Mouse (Mus musculus) neural tube, embryonic 11.5 days (tissue): ENCODE measurements around the gene Fam222a. TPM values are rescaled to one million over a fixed set of nuclear protein-coding genes. Genes with fewer than 3 reads are reported as not detected.

Experiments
- ATAC-seq: fragments of 200-750 bp; cut with Nextera tagmentation; 2 replicates; pipeline ENCODE4 v1.8.0; 2017; ENCODE audit warnings: moderate number of reproducible peaks, mild to moderate bottlenecking, moderate TSS enrichment, moderate library complexity; ENCODE audit not compliant: insufficient read depth, low FRiP score, low TSS enrichment
- DNase-seq: peaks from one replicate; pipeline ENCODE4 v3.0.0-alpha.2; 2015; ENCODE audit warnings: low spot score
- H3K27ac ChIP-seq: fragments of 300-500 bp; sonication (generic); 2 replicates; pipeline ENCODE4 v1.5.1; 2014; ENCODE audit warnings: low read depth, mild to moderate bottlenecking, low read length
- H3K27me3 ChIP-seq: fragments of 300-500 bp; sonication (generic); 2 replicates; pipeline ENCODE4 v1.6.1; 2014; ENCODE audit warnings: mild to moderate bottlenecking, low read length, mixed read lengths; ENCODE audit not compliant: control insufficient read depth, insufficient read depth
- H3K36me3 ChIP-seq: fragments of 300-500 bp; sonication (generic); 2 replicates; pipeline ENCODE4 v1.6.1; 2014; ENCODE audit warnings: mild to moderate bottlenecking, low read length, moderate library complexity, mixed read lengths; ENCODE audit not compliant: control insufficient read depth, insufficient read depth
- H3K4me1 ChIP-seq: fragments of 300-500 bp; sonication (generic); 2 replicates; pipeline ENCODE4 v1.6.1; 2014; ENCODE audit warnings: low read length, mixed read lengths; ENCODE audit not compliant: control insufficient read depth, insufficient read depth
- H3K4me2 ChIP-seq: fragments of 300-500 bp; sonication (generic); 2 replicates; pipeline ENCODE4 v1.6.1; 2014; ENCODE audit warnings: low read depth, mild to moderate bottlenecking, moderate library complexity
- H3K4me3 ChIP-seq: fragments of 300-500 bp; sonication (generic); 2 replicates; pipeline ENCODE4 v1.5.1; 2014; ENCODE audit warnings: low read depth, low read length
- H3K9ac ChIP-seq: fragments of 300-500 bp; sonication (generic); 2 replicates; pipeline ENCODE4 v1.6.1; 2014; ENCODE audit warnings: mild to moderate bottlenecking, low read length
- H3K9me3 ChIP-seq: fragments of 300-500 bp; sonication (generic); 2 replicates; pipeline ENCODE4 v1.6.1; 2016; ENCODE audit warnings: low read length; ENCODE audit not compliant: control insufficient read depth
- WGBS: fragments of 180-500 bp; shearing (Covaris S2); extraction: QIAGEN DNeasy Blood & Tissue Kit; methylation state at CpG from one replicate; pipeline ENCODE4 v1.1.7; 2014; 5-methylcytosine and 5-hydroxymethylcytosine counted together
- polyA plus RNA-seq: library from polyadenylated mRNA; unstranded; fragments of >200 nt; fragmentation: Nextera tagmentation; extraction: Ambion mirVana; gene quantifications from 2 replicates; pipeline ENCODE4 v1.2.1, GENCODE M21; 2014

The Fam222a gene
- polyA plus RNA-seq, 1 experiment from 2014 or later, result 7.5 TPM

DNA sequence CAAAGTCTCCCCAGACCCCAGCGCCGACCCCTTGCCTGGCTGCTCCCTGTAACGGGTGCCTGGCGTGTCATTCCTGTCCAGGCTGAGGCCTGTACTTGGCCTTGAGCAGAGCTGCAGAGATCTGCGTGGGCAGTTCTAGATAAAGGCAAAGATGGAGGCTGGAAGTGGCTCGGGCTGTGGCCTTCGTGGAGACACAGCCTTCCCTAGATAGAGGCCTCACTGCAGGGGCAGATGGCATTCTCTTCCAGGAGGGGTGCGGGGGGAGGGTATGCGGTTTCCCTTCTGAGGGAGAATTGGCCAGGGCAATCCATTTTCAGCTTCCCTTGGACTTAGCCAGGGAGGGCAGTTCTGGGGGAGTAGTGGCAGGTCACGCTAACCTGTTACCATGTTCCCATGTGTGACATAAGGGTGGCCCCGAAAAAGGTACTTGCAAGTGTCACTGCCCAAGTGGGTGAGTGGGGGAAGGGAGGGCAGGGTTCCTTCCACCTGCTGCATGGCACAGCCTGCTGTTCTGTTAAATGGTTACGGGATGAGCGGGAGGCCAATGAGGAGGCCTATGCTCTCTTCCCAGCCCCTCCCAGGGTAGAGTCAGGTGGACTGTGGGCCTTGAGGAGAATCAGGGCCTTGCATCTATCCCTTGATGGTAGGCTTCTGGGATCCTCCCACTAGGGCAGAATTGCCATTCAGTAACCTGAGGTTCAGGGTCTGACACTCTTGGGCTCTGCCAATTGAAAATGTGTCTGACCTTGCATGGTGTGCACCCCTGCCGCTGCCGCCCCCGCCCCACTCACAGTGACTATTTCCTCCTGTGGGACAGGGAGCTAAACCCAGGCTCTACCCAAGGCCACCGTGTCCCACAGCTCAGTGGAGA lies 22.5 kb downstream of the Fam222a start:
- ATAC-seq (no peak), DNase-seq (no peak)
- Histone ChIP-seq H3K9ac (no peak overlapping the region), H3K27me3 (no peaks in the 10 kb centered on the region), H3K9me3 (no peaks in the 10 kb centered on the region), H3K4me3 (no peak overlapping the region), H3K4me1 (peaks cover 72% of the 10 kb centered on the region), H3K36me3 (no peaks in the 10 kb centered on the region), H3K27ac (peak overlapping the region; percentile 69), H3K4me2 (no peak overlapping the region)
- 75% methylated on average over 17 of the region's 17 CpGs for WGBS

DNA sequence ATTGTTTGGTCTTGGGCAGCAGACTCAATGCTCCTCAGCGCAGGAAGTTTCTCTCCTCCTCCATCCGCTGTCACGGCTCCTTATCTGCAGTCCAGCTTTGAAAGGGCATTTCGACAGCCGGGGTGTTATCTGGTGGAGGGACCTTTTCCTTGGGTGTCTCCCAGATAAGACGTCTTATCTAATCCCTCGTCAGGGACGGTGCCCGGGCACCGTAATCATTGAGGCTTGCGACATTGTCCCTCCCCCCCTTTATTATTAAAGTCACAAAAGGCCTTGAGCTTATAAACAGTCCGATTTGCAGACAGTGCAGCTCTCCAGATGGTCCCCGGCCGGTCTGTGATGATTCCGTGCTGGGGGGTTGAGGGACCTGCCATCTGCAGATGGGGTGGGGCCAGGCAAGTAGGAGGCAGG lies 23.3 kb downstream of the Fam222a start:
- DNase-seq, result no peak

DNA sequence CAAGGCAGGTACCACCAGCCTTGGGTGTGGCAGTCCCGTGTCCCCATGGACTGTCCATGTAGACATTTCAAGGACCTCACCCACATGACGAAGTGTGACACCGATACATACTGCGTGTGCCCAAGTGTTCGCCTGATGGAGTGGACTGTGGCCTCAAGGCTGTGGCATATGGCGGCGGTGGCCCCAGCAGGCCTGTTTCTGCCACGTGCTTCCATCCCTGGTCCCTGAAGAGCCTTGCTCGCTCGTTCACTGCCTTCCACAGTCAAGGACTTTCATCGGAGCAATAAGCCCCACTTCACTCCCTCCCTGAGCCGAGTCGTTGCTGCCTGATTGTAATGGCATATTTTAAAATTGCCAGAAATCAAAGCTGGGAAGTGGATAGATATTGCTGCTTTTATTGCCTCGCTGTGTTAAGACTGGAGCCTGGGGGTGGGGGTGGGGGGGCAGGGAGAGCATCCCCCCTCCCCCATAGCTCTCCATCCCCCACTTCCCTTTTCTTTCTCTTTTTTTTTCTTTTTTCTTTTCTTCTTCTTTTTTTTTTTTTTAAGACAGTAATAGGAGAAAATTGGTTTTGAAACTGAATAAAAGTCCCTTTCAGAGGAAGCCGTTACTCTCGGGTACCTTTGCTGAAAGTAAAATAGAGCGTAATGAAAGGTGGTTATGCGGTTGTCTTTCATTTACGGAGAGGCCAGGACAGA lies 24.8 kb downstream of the Fam222a start:
- ATAC-seq, result no peak
- Histone ChIP-seq H3K4me1 (peaks cover 67% of the 10 kb centered on the region), H3K4me2 (no peak overlapping the region)

More for the DNA sequence above, 23.3 kb downstream of the Fam222a start:
- H3K27me3 ChIP-seq, result no peaks in the 10 kb centered on the region
- 0 out of 2 replicates have a peak overlapping the region, but pooled peaks have one; percentile 2 for H3K9ac ChIP-seq
- peaks cover 63% of the 10 kb centered on the region for H3K4me1 ChIP-seq
- WGBS, result 56% methylated on average over 15 of the region's 15 CpGs
- no peaks in the 10 kb centered on the region for H3K9me3 ChIP-seq
- H3K4me3 ChIP-seq, result no peak overlapping the region
- H3K4me2 ChIP-seq, result no peak overlapping the region
- H3K36me3 ChIP-seq, result no peaks in the 10 kb centered on the region
- peak overlapping the region; percentile 69 for H3K27ac ChIP-seq
- no peak for ATAC-seq

DNA sequence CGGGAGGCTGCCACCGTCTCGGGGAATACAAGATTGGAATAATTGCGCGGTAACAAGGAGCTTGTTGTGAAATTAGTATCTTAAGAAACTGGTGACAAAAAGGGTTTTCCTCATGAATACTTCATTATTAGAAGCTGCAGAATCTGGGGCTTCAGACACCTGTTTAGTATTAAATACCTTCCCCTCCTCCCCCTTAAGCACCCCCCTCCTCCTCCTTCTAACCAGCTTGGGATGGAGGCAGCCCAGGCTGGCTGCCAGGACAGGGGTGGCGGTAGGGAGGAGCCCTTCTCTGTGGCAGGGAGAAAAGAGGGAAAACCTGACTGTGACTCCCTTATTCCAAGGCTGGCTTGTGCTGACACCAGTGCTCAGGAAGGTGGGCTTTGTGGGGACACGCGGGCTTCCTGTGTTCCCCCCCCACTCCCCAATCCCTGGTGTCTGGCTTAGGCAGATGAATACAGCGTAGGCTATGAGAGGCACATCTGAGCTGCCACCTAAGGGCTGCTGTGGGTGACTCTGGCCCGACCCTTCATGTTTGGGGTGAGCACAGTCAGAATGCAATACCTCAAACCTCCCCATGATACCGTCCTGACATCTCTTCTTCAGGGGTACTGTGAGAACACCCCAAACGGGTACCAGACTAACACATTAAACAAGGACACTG lies 25.5 kb downstream of the Fam222a start:
- no peak for DNase-seq
- H3K4me2 ChIP-seq, result no peak overlapping the region
- H3K9ac ChIP-seq, result no peak overlapping the region
- peaks cover 60% of the 10 kb centered on the region for H3K4me1 ChIP-seq
- no peak overlapping the region; the same call in 1 of the 2 replicates for H3K27ac ChIP-seq
- H3K9me3 ChIP-seq, result no peaks in the 10 kb centered on the region
- no peaks in the 10 kb centered on the region for H3K27me3 ChIP-seq
- no peak overlapping the region for H3K4me3 ChIP-seq
- 66% methylated on average over 12 of the region's 12 CpGs for WGBS
- ATAC-seq, result no peak
- H3K36me3 ChIP-seq, result no peaks in the 10 kb centered on the region

More for the DNA sequence above, 24.8 kb downstream of the Fam222a start:
- 61% methylated on average over 19 of the region's 19 CpGs for WGBS
- H3K9ac ChIP-seq, result no peak overlapping the region
- no peak overlapping the region for H3K4me3 ChIP-seq
- H3K27ac ChIP-seq, result peak overlapping the region; percentile 39; the same call in 1 of the 2 replicates
- H3K36me3 ChIP-seq, result no peaks in the 10 kb centered on the region
- H3K9me3 ChIP-seq, result no peaks in the 10 kb centered on the region
- no peaks in the 10 kb centered on the region for H3K27me3 ChIP-seq
- no peak for DNase-seq

DNA sequence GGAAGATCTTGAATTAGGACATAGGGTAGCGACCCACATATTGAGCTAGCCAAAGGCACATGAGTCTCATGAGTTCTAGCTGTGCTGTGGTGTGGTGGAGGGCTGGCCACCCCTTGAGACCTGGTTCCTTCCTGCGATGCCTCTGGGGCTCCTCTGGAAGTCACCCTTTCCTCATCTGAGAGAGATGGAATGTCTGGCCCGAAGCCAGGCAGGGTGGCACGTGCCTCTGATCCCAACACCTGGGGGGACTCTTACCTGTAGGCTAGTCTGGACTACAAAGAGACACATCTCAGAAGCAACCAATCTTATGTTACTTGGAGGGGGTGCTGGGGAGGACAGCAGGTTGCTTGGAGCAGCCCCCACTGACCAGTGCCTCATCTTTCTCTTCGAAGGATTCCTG lies 26.1 kb downstream of the Fam222a start:
- no peaks in the 10 kb centered on the region for H3K27me3 ChIP-seq
- WGBS, result 88% methylated on average over 5 of the region's 5 CpGs
- no peak overlapping the region for H3K27ac ChIP-seq
- no peak overlapping the region for H3K4me2 ChIP-seq
- H3K9ac ChIP-seq, result no peak overlapping the region
- no peak overlapping the region for H3K4me3 ChIP-seq
- no peak for DNase-seq
- no peak for ATAC-seq
- H3K4me1 ChIP-seq, result peaks cover 54% of the 10 kb centered on the region
- H3K36me3 ChIP-seq, result no peaks in the 10 kb centered on the region
- no peaks in the 10 kb centered on the region for H3K9me3 ChIP-seq

DNA sequence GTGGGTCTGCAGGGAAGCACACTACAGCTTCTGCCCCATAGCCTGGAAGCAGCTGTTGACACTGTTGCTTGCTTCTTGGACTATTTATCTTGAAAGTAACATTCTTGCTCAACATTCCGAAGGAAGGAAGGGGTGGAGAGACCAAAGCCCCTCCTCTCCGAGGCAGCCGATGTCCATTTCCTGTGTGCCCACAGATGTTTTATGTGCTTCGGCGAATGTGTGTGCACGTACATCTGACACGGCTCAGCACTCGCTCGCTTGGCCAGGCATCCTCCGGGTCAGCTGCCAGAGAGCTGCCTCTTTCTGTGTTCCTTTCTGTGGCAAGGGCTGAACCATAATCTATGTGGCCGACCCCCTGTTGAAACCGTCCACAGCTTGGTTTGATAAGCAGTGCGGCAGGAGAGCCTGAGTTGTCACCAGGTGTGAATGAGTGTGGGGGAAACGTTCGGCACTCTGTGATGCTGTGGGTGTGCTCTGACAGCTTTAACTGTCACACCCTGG lies 27.0 kb downstream of the Fam222a start:
- no peak overlapping the region for H3K9ac ChIP-seq
- H3K36me3 ChIP-seq, result no peaks in the 10 kb centered on the region
- H3K27me3 ChIP-seq, result no peaks in the 10 kb centered on the region
- H3K9me3 ChIP-seq, result no peaks in the 10 kb centered on the region
- 72% methylated on average over 15 of the region's 15 CpGs for WGBS
- DNase-seq (no peak), ATAC-seq (no peak)
- 0 out of 2 replicates have a peak overlapping the region, but pooled peaks have one; percentile 34 for H3K27ac ChIP-seq
- H3K4me2 ChIP-seq, result no peak overlapping the region
- no peak overlapping the region for H3K4me3 ChIP-seq
- peaks cover 46% of the 10 kb centered on the region for H3K4me1 ChIP-seq

DNA sequence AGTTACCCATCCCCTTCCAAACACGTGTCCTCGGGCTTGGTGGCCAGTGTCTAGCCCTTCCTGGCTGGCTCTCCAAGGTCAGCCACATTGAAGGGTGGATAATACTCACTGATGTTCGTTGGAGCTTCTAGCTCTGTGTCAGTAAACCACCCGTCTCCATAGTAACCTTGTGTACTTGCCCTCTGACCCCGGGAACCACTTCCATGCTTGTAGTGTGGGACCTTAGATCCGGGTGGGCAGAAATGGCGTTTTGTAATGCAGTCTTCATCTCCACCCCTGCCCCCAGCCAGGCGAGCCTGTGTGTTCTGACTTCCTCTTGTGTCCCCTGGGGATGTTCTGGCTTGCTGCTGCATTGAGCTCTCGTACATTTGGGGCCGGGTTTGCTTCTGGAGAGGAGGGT lies 28.8 kb downstream of the Fam222a start:
- WGBS, result 22% methylated on average over 10 of the region's 10 CpGs
- Histone ChIP-seq H3K36me3 (no peaks in the 10 kb centered on the region), H3K4me3 (no peak overlapping the region), H3K4me2 (no peak overlapping the region), H3K9me3 (no peaks in the 10 kb centered on the region), H3K9ac (no peak overlapping the region), H3K27me3 (no peaks in the 10 kb centered on the region), H3K27ac (0 out of 2 replicates have a peak overlapping the region, but pooled peaks have one; percentile 20), H3K4me1 (peaks cover 30% of the 10 kb centered on the region)
- no peak for ATAC-seq
- no peak for DNase-seq

DNA sequence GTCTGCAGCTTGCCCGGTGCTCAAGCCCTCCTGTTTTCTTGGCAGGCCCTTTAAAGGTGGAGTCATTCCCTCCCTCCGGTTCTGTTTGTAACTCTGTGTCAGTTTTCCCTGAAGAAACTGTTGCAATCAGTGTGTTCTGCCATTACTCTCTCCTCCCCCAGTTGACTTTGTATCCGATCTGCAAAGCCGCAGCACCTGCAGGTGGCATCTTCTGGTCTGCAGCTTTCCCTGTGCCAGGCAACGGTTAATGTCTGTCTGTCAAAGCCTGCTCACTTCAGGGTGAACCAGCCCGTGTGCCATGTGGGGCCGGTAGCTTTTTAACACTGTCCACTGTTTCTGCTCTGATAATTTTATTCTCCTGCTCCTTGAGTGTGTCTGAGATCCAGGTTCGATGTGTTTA lies 29.4 kb downstream of the Fam222a start:
- no peak for DNase-seq
- 70% methylated on average over 8 of the region's 8 CpGs for WGBS
- peaks cover 24% of the 10 kb centered on the region for H3K4me1 ChIP-seq

More for the DNA sequence above, 29.4 kb downstream of the Fam222a start:
- no peaks in the 10 kb centered on the region for H3K27me3 ChIP-seq
- H3K4me2 ChIP-seq, result no peak overlapping the region
- ATAC-seq, result no peak
- H3K4me3 ChIP-seq, result no peak overlapping the region
- H3K9me3 ChIP-seq, result no peaks in the 10 kb centered on the region
- 0 out of 2 replicates have a peak overlapping the region, but pooled peaks have one; percentile 20 for H3K27ac ChIP-seq
- no peaks in the 10 kb centered on the region for H3K36me3 ChIP-seq
- H3K9ac ChIP-seq, result no peak overlapping the region
